Mouse (Mus musculus): ENCODE measurements around the gene Dhrs11. TPM values are rescaled to one million over a fixed set of nuclear protein-coding genes. Genes with fewer than 3 reads are reported as not detected.

Gene Dhrs11
- polyA plus RNA-seq, 1 experiment = 8.8 TPM

DNA sequence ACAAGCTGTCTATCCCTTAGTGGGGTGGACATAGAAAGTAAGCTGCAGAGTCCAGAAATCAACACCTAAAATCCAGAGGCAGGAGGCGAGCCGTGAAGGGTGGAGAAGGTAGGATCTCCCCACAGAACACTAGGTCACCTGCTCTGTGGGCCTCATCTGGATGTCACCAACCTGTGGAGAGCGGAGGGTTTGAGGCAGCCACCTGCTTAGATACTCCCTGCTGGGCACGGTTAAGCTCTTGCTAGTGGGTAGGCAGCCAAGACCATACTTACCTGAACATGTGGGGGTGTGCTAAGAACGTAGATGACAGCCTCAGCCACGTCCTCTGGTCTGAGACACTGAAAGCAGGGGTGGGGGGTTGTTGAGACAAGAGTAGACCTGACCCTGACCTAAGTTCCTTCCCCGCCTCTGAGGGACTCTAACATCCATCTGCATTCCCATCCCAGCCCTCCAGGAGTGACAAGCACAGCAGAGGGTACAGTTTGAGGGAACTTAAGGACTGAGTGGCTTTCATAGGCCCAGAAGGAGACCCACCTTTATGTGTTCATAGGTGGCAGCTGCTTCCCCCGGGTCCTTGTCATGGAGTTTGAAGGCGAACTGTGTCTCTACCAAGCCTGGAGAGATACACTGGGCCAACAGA is 7.5 kb downstream of the Dhrs11 start:
- no peak for DNase-seq (ENCODE audit: low read depth)
- TF ChIP-seq CTCF (IDR thresholded peaks at IDR 0.05; ENCODE audit: borderline replicate concordance, extremely low read depth, insufficient read depth, insufficient read length) (no peak), POLR2A (IDR thresholded peaks at IDR 0.05; ENCODE audit: borderline replicate concordance, extremely low read depth, insufficient read depth, insufficient read length, poor library complexity, severe bottlenecking) (no peak)

DNA sequence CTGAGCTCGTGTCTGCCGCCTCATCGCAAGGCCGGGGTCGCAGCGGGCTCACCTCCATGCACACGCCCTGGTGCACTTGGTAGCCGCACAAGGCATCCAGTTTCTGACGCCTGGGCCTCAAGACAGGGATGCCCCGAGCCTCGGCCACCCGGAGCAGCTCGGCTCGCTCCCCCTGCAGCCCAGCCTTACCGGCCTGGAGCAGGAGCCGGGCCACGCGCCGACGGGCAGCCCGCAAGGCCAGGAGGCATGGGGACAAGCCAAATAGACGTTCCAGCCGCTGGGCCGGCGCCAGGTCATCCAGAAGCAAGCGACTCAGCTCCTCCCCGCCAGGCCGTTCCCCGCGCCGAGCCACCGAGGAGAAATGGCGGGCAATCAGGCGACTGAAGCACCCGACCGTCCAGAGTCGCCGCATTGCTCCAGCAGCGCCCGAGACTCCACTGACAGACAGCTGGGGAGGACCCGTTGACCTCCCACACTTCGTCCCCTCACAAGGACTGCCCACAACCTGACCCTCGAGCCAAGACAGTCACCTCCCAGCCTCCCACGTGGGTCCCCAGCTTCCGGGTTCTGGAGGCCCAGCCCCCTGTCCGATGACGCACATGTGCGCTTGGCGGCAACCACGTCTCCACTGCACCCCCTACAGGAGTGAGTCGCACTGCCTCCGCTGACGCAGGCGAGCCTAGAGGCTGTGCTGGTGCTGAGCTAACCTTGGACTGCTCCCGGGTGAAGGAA is 9.7 kb downstream of the Dhrs11 start, which contains the start of gene Mrm1:
Gene Mrm1, minus strand, starts transcription at position 555 of the 732 bp plus-strand sequence.
- TF ChIP-seq CTCF (IDR thresholded peaks at IDR 0.05; ENCODE audit: borderline replicate concordance, extremely low read depth, insufficient read depth, insufficient read length) (peak; percentile 76), POLR2A (IDR thresholded peaks at IDR 0.05; ENCODE audit: borderline replicate concordance, extremely low read depth, insufficient read depth, insufficient read length, poor library complexity, severe bottlenecking) (no peak)
- DNase-seq (ENCODE audit: low read depth) = peak; percentile 94

DNA sequence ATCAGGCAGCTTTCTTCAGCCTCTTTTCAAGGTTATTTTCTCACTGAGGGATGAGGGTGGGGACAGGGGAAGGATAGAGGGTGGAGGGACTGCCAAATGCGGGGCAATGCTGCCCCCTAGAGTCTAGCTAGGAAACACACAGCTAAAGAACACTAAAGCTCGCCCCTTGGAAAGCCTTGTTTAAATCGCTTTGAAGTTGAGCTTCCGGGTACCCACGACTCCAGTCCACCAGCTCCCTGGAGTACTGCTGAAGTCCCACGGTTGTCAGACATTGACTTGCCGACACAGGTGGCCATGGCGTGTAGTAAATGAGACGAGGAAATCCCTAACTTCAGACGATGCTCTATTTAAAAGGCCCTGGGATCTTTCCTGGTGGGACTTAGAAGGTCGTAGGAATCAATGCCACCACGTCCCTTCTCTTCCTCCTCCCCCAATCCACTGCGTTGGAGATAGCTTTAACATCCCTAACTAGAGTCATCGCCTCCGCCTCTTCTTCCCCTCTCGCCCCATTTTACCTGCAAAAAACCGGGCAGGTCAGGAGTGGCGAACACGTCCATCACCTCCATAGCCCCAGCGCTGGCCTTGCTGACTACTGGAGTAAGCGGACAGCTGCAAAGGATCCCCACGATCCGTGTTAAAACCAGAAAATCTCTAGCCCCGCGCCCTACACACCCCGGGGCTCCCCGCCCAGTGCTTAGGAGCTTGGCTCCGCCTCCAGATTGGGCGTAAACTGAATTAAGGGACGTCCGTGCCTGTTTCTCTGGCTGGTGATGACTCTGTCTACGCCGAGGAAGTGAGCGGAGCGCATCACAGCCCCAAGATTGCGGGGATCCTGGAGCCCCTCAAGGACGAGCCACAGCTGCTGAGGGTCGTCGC is 10.5 kb downstream of the Dhrs11 start:
- DNase-seq (ENCODE audit: low read depth) = peak; percentile 92
- TF ChIP-seq CTCF (IDR thresholded peaks at IDR 0.05; ENCODE audit: borderline replicate concordance, extremely low read depth, insufficient read depth, insufficient read length) = peak; percentile 83
- no peak for TF ChIP-seq POLR2A (IDR thresholded peaks at IDR 0.05; ENCODE audit: borderline replicate concordance, extremely low read depth, insufficient read depth, insufficient read length, poor library complexity, severe bottlenecking)

DNA sequence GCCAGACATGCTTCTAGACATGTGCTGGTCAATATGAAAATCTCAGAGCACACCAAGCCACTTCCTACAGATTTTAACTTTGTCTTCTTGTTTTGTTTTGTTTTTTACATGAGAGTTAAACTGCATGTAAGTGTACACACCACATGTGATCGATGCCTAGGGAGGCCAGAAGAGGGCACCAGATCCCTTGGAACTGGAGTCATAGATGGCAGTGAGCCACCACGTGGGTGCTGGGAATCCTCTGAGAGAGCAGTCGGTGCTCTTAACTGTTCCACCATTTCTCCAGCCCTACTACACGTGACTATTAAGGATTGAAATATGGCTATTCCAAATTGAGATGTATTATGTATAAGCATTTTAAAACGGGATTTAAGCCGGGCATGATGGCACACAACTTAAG is 11.4 kb downstream of the Dhrs11 start:
- TF ChIP-seq CTCF (IDR thresholded peaks at IDR 0.05; ENCODE audit: borderline replicate concordance, extremely low read depth, insufficient read depth, insufficient read length) (no peak), POLR2A (IDR thresholded peaks at IDR 0.05; ENCODE audit: borderline replicate concordance, extremely low read depth, insufficient read depth, insufficient read length, poor library complexity, severe bottlenecking) (no peak)
- no peak for DNase-seq (ENCODE audit: low read depth)

DNA sequence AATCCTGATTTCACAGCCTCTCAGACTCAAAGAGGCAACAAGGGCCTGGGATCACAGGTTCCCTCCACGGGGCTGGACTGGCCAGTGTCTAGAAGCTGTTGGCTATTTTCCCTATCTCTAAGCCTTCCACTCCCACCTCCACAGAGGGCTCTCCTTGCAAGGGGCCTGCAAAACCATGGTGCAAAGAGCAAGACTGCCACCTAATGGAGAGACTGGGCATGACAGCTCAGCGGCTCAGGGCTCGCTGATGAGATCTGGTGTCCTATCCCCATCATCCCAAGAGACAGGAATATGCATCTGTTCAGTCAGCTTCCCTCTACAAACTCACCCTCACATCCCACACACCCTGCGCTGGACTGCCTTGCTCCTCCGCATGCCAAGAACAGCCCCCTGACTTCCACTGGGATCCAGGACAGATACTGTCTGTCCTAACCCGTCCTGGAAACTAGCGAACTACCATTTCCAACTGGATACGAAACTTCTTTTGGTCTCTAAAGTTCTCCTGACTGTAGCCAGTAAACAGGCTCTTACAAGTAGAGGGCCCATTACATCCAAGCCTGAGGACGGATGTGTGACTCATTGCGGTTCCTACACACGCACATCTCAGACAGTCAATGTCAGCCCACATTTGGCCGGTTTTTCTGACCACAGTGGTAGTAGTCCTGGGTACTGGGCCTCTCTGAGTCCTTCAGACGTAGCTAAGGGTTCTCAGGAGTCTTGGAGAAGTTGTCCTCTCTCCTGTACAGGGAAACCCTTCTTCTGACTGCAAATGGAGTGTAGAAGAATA is 14.9 kb downstream of the Dhrs11 start:
- TF ChIP-seq POLR2A (IDR thresholded peaks at IDR 0.05; ENCODE audit: borderline replicate concordance, extremely low read depth, insufficient read depth, insufficient read length, poor library complexity, severe bottlenecking) = no peak
- TF ChIP-seq CTCF (IDR thresholded peaks at IDR 0.05; ENCODE audit: borderline replicate concordance, extremely low read depth, insufficient read depth, insufficient read length) = peak; percentile 98
- peak; percentile 82 for DNase-seq (ENCODE audit: low read depth)

DNA sequence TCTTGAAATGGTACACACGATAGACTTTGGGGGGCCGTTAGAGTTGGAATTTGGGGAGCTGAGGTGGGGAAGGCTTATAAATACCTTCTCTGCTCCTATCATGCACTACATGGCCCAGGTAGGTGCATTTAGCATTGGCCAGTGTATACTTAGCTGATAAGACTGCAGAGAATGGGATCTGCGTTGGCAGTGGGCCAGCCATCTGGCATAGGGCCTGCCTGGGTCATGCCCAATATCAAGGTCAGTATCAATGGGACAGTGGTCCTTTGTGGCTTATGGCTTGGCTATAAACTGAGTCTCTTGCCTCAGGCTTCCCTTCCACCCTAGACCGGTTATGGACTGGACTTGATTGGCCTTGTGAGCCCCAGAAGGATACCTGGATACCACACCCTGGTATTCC is 24.4 kb downstream of the Dhrs11 start:
- TF ChIP-seq POLR2A (IDR thresholded peaks at IDR 0.05; ENCODE audit: borderline replicate concordance, extremely low read depth, insufficient read depth, insufficient read length, poor library complexity, severe bottlenecking) (no peak), CTCF (IDR thresholded peaks at IDR 0.05; ENCODE audit: borderline replicate concordance, extremely low read depth, insufficient read depth, insufficient read length) (no peak)
- no peak for DNase-seq (ENCODE audit: low read depth)

DNA sequence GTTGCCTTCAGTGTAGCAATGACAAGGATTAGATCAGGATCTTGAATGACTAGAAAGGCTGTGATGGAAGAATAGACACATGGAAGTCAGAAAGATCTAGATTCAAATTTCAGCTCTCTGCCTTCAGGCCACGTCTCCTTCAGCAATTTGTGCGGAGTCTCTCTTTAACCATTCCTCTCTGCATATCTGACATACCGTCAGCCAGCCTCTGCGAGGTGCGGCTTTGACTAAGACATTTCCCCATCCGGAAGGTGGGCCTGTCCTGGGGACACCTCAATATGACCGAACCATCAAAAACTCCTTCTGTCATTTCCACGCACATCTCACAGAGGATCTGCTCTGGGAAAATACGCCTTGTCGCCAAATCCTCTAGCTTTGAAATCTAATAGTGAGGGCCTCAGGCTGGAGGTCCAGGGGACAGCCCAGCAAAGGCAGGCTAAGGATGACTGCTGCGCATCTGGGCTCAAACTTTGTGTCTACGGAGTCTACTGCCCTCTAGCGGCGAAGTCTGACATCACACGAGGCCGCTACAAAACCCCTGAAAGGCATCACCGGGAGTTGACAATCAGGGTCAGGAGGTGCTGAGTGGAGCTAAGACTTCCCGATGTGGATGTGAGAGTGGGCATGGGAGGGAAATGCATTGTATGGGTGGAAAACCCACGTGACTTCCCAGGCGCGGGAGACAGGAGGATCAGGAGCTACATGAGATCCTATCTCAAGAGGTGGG is 31.0 kb downstream of the Dhrs11 start:
- peak; percentile 86 for DNase-seq (ENCODE audit: low read depth)
- peak; percentile 97 for TF ChIP-seq CTCF (IDR thresholded peaks at IDR 0.05; ENCODE audit: borderline replicate concordance, extremely low read depth, insufficient read depth, insufficient read length)
- TF ChIP-seq POLR2A (IDR thresholded peaks at IDR 0.05; ENCODE audit: borderline replicate concordance, extremely low read depth, insufficient read depth, insufficient read length, poor library complexity, severe bottlenecking) = no peak

DNA sequence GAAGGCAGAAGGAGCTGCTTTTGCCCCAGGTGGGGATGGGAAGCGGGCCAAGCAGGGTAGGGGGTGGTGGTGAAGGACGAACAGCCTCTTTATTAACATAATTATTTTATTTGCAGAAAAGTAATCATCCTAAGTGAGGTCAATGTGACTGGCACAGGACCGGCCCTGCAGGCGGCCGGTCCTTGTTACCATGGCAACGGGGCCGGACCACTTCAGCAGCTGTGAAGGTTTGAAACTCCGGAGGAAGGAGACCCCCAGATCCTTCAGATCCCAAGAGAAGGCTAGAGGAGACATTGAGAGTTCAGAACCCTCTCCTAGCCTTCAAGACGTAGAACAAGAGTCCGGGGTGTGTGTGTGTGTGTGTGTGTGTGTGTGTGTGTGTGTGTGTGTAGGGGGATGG is 31.8 kb downstream of the Dhrs11 start:
- peak; percentile 40 for DNase-seq (ENCODE audit: low read depth)
- TF ChIP-seq POLR2A (IDR thresholded peaks at IDR 0.05; ENCODE audit: borderline replicate concordance, extremely low read depth, insufficient read depth, insufficient read length, poor library complexity, severe bottlenecking) (no peak), CTCF (IDR thresholded peaks at IDR 0.05; ENCODE audit: borderline replicate concordance, extremely low read depth, insufficient read depth, insufficient read length) (no peak)

DNA sequence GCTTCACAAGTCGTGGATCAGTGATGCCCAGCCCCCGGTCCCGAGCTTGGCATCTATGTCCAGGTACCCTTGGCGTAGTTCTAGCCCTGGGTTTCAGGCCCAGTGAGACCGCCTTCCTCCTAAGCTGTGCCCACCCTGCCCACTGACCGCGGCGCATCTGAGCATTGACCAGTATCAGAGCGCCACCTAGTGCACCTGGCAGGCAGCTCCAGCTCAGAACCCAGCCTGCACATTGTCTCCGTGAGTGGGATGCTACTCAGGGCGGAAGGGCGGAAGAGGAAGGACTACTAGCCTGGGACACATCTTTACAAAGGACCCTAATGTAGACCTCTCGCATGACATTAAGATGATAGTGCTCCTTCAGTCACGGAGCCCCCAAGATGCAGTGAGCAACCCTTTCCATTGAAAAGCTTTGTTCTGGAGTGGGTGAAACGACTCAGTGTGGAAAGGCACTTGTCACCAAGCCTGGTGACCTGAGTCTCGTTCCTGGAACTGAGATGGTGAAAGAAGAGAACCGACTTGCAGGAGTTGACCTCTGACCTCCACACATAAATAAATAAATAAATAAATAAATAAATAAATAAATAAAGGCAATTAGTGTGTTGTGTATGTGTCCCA is 34.2 kb downstream of the Dhrs11 start:
- DNase-seq (ENCODE audit: low read depth) = peak; percentile 92
- TF ChIP-seq CTCF (IDR thresholded peaks at IDR 0.05; ENCODE audit: borderline replicate concordance, extremely low read depth, insufficient read depth, insufficient read length) = peak; percentile 99
- TF ChIP-seq POLR2A (IDR thresholded peaks at IDR 0.05; ENCODE audit: borderline replicate concordance, extremely low read depth, insufficient read depth, insufficient read length, poor library complexity, severe bottlenecking) = no peak

DNA sequence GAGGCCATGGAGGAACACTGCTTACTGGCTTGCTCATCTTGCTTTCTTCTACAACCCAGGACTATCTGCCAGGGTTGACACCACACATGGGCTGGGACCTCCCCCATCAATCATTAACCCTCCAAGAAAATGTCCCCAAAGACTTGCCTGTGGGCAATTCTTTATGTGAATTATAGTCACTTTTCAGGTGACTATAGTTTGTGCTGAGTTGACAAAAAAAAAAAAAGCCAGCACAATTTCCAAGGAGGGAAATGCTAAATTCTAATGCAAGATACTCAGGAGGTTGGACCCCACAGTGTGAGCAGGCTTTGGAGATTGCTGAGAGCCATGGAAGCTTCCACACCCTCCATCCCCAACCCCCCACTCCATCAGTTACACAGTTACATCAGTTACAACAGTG is 35.2 kb downstream of the Dhrs11 start:
- DNase-seq (ENCODE audit: low read depth) = no peak
- TF ChIP-seq CTCF (IDR thresholded peaks at IDR 0.05; ENCODE audit: borderline replicate concordance, extremely low read depth, insufficient read depth, insufficient read length) (no peak), POLR2A (IDR thresholded peaks at IDR 0.05; ENCODE audit: borderline replicate concordance, extremely low read depth, insufficient read depth, insufficient read length, poor library complexity, severe bottlenecking) (no peak)
